Mouse (Mus musculus) small intestine, adult 2 months (tissue): Measurements from ENCODE around the gene Zfr2.

Experiments
- CTCF ChIP-seq: fragments of 200-500 bp; IDR thresholded peaks from 2 replicates; pipeline ENCODE4 v1.5.1; 2012; ENCODE audit warnings: low read depth, mild to moderate bottlenecking, control low read depth, inconsistent platforms, low read length, moderate library complexity, mixed read lengths; ENCODE audit not compliant: insufficient replicate concordance, insufficient read length; ENCODE audit errors: extremely low read depth
- POLR2A ChIP-seq: fragments of 200-500 bp; IDR thresholded peaks from 2 replicates; pipeline ENCODE4 v1.6.1; 2012; ENCODE audit warnings: low read depth, mild to moderate bottlenecking, control low read depth, inconsistent platforms, low read length, moderate library complexity

DNA sequence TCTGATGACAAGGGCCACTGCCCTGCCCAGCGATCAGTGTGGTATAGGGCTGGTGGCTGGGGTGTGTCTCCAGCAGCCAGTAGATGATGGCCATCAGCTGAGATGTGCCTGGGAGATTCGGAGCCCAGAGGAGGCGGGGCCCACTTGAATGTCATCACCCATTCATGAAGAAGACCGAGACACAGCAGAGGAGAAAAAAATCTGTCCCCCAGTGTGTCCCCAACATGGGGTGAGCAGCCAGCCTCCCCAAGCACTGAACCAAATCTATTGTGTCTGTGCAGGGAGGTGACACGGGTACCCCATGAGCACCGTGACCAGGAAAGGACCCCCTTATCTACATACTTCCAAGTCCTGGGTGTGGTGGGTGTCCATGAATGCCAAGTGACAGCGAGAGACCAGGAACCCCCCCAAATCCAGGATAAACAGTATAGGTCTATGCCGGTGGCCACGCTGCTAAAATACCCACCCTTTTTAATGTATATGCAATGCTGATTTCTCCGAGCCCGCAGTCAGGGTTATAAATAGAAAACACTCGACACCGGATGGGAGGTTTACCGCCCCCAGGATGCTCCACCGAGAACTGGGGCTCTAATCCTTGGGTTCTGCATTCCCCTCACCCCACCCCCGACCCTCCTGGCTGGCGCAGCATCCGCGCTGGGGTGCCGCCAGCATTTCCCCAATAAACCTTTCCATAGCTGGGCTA is 3.1 kb upstream of the Zfr2 start:
- TF ChIP-seq CTCF (no peak), POLR2A (no peak)
